Comparison of ENCODE assay signal across 8 mouse cellular contexts in genomic region chr12:105683933-105684901, GRCm38 (mm10). TPM values are rescaled to one million over a fixed set of nuclear protein-coding genes. Genes with fewer than 3 reads are reported as not detected.
DNase-seq lines count a peak whose midpoint lies in the region; ATAC-seq lines count a peak whose summit lies in the region.

Gene Gskip (plus strand): TSS chr12:105684829.

- peaks cover 39% of the 10 kb centered on the region for H3K4me1 ChIP-seq in limb, embryonic 13.5 days
- H3K4me1 ChIP-seq in midbrain, embryonic 14.5 days (ENCODE audit: control insufficient read depth, insufficient read depth, low read length): peaks cover 26% of the 10 kb centered on the region

- ATAC-seq in granulocyte monocyte progenitor cell, adult 5-6 weeks (replicated peaks; ENCODE audit: poor library complexity, severe bottlenecking): peak; percentile 45
- peak; percentile 30 for ATAC-seq in limb, embryonic 13.5 days (ENCODE audit: low FRiP score, low read depth)
- peak; percentile 21; the same call in 1 of the 2 replicates for ATAC-seq in midbrain, embryonic 14.5 days (ENCODE audit: low FRiP score, low TSS enrichment)

- H3K9ac ChIP-seq in limb, embryonic 13.5 days: peak within 1 kb of the TSS; percentile 92
- H3K9ac ChIP-seq in midbrain, embryonic 14.5 days (replicated peaks; ENCODE audit: low read length): peak within 1 kb of the TSS; percentile 84

- H3K27me3 ChIP-seq in limb, embryonic 13.5 days: no peaks in the 10 kb centered on the region
- H3K27me3 ChIP-seq in midbrain, embryonic 14.5 days (ENCODE audit: control insufficient read depth, insufficient read depth, low read length): no peaks in the 10 kb centered on the region

- peaks cover 5% of the 10 kb centered on the region for H3K36me3 ChIP-seq in limb, embryonic 13.5 days
- H3K36me3 ChIP-seq in midbrain, embryonic 14.5 days (ENCODE audit: control insufficient read depth, insufficient read depth, low read length): no peaks in the 10 kb centered on the region; the same call in 1 of the 2 replicates

- 1% methylated on average over 40 of the region's 41 CpGs for WGBS in limb, embryonic 13.5 days
- 2% methylated on average over 41 of the region's 41 CpGs for WGBS in midbrain, embryonic 14.5 days

- peak within 1 kb of the TSS; percentile 92 for H3K27ac ChIP-seq in limb, embryonic 13.5 days
- H3K27ac ChIP-seq in midbrain, embryonic 14.5 days (replicated peaks; ENCODE audit: low read depth, low read length): peak within 1 kb of the TSS; percentile 93

- peak within 1 kb of the TSS; percentile 99 for H3K4me3 ChIP-seq in limb, embryonic 13.5 days
- H3K4me3 ChIP-seq in midbrain, embryonic 14.5 days (replicated peaks; ENCODE audit: low read depth, low read length): peak within 1 kb of the TSS; percentile 87

- no peaks in the 10 kb centered on the region for H3K9me3 ChIP-seq in limb, embryonic 13.5 days
- H3K9me3 ChIP-seq in midbrain, embryonic 14.5 days (ENCODE audit: control insufficient read depth, low read length): no peaks in the 10 kb centered on the region

- H3K4me2 ChIP-seq in limb, embryonic 13.5 days (replicated peaks): peak within 1 kb of the TSS; percentile 90
- H3K4me2 ChIP-seq in midbrain, embryonic 14.5 days (ENCODE audit: low read length): peak within 1 kb of the TSS; percentile 86

- peak; percentile 86 for DNase-seq in 416B (ENCODE audit: low read depth)
- DNase-seq in adrenal gland, adult 2 months: peak; percentile 62
- DNase-seq in embryo, embryonic 9.5 days (ENCODE audit: extremely low spot score): peak; percentile 52
- DNase-seq in kidney, adult 11 months: peak; percentile 60
- peak; percentile 67 for DNase-seq in midbrain, embryonic 14.5 days
- peak; percentile 44 to 74 for DNase-seq in spleen, postnatal 4 days (ENCODE audit: low spot score in 2 of 2)

RNA-seq across cellular contexts. Expression of gene Gskip, which starts in this region (rescaled TPM):
- total RNA-seq in adrenal gland, adult 2 months (2021): 10 to 100 TPM; 16.5 to 21.5 TPM
- 4.3 and 4.4 TPM in 2 replicates for polyA plus RNA-seq in adrenal gland, adult 2 months (2012; rRNA removed)
- 12.5 and 16.3 TPM in 2 replicates for total RNA-seq in granulocyte monocyte progenitor cell, adult 5-6 weeks (2014; fragmentation: Nextera tagmentation)
- total RNA-seq in granulocyte monocyte progenitor cell, adult 5-6 weeks (2017): 10.4 and 15.7 TPM in 2 replicates
- polyA plus RNA-seq in limb, embryonic 13.5 days (2015; fragmentation: Nextera tagmentation; extraction: Ambion mirVana): 36.4 and 37.5 TPM in 2 replicates
- 33.4 and 36.7 TPM in 2 replicates for polyA plus RNA-seq in midbrain, embryonic 14.5 days (2014; fragmentation: Nextera tagmentation; extraction: Ambion mirVana)

Comparison
In these comparisons a context has a peak if more than half of its experiments do, and no peak if none do; other contexts are left out.
1. Peak in every context shown above with its lines: DNase-seq, ATAC-seq, H3K4me3 ChIP-seq and H3K27ac ChIP-seq.